Mouse (Mus musculus): Measurements from ENCODE around the gene Tlx1.

DNA sequence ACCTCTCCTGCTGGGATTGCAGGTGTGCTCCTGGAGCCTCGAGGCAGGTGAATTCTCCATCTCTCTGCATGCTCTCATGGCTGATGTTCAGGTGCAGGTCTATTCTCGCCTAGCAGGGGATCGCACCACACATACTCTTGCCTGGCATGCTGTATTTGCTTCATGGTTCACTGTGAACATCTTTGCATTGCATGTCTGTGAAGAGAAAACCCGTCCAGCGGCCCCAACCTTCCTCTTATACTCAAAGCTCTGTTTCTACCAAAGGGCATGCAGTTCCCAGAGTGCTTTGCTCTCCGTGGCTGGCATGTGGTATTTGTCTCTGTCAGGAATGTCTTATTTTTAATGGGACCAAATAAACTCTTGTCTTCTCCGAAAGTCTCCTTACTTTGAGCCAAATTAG is 20.0 kb downstream of the Tlx1 start:
- TF ChIP-seq CTCF (IDR thresholded peaks at IDR 0.05; ENCODE audit: control insufficient read depth, insufficient read depth, low read length), result no peak
- TF ChIP-seq POLR2A (IDR thresholded peaks at IDR 0.05; ENCODE audit: borderline replicate concordance, control insufficient read depth, low read depth, low read length), result no peak
